Mouse (Mus musculus): Measurements from ENCODE around the gene Xrcc4.

- TF ChIP-seq GATA1 (IDR thresholded peaks at IDR 0.05; ENCODE audit: low read length) (no peak), TAL1 (IDR thresholded peaks at IDR 0.05; ENCODE audit: low read length) (no peak)
These were observed 56.4 kb downstream of the Xrcc4 start for GRCm38 (mm10) chr13:90032977-90033376.
